In the genomic region with DNA sequence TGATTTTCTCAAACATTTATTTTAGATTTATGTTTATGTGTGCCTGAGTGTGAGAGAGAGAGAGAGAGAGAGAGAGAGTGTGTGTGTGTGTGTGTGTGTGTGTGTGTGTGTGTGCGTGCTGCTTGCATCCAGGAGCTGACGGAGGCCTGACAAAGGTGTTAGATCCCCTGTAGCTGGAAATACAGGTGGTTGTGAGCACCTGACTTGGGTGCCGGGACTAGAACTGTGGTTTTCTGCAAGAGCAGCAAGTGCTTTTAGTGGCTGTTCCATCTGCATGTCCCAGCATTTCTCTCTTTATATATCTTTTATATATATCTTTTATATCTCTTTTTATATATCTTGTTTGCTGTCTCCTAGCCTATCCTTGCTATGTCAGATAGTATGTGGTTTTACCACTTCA, we compare ENCODE assay signal across 35 mouse cellular contexts.
"Had no signal": no experiment of that assay in that cellular context is flagged by ENCODE, and none has a peak within 500 bp of the region (broad histone marks: within the 10 kb centered on the region; RNA-seq: fewer than 3 reads in every experiment).

No protein-coding gene starts in this region.

- H3K4me1 ChIP-seq: heart, embryonic 10.5 days; heart, embryonic 12.5 days; heart, embryonic 13.5 days; heart, embryonic 15.5 days; hindbrain, embryonic 10.5 days; hindbrain, embryonic 12.5 days; hindbrain, embryonic 13.5 days; hindbrain, embryonic 15.5 days; intestine, embryonic 15.5 days; kidney, embryonic 15.5 days had no signal

- H3K4me2 ChIP-seq: heart, embryonic 11.5 days; heart, embryonic 12.5 days; heart, embryonic 13.5 days; heart, embryonic 15.5 days; hindbrain, embryonic 12.5 days; hindbrain, embryonic 13.5 days; hindbrain, embryonic 14.5 days; hindbrain, embryonic 15.5 days; intestine, embryonic 15.5 days; kidney, embryonic 15.5 days had no signal

- DNase-seq: heart, postnatal 10 days; heart, postnatal 14 days; heart, postnatal 36 days; heart, postnatal 4 days; kidney, adult 11 months; kidney, adult 18-20 months; kidney, adult 2 months; kidney, adult 8-10 months; kidney, adult 9 months; kidney, postnatal 10 days; kidney, postnatal 14 days; kidney, postnatal 25 days; kidney, postnatal 36 days; kidney, postnatal 4 days; layer of hippocampus, adult 9-11 months; layer of hippocampus, postnatal 36 days had no signal

- H3K27ac ChIP-seq: heart, embryonic 10.5 days; heart, embryonic 13.5 days; heart, embryonic 15.5 days; hindbrain, embryonic 10.5 days; hindbrain, embryonic 12.5 days; hindbrain, embryonic 13.5 days; hindbrain, embryonic 14.5 days; hindbrain, embryonic 15.5 days; hindbrain, postnatal 0 days; intestine, embryonic 15.5 days; kidney, embryonic 15.5 days; kidney, postnatal 0 days; layer of hippocampus, adult 2 months had no signal

- H3K27me3 ChIP-seq: heart, embryonic 12.5 days; heart, embryonic 13.5 days; heart, embryonic 15.5 days; hindbrain, embryonic 12.5 days; hindbrain, embryonic 13.5 days; hindbrain, embryonic 15.5 days; intestine, embryonic 15.5 days; kidney, embryonic 15.5 days had no signal

- H3K9me3 ChIP-seq: heart, embryonic 10.5 days; heart, embryonic 12.5 days; heart, embryonic 15.5 days; hindbrain, embryonic 12.5 days; hindbrain, embryonic 13.5 days; hindbrain, embryonic 15.5 days; intestine, embryonic 15.5 days; kidney, embryonic 15.5 days had no signal

- H3K4me3 ChIP-seq: heart, embryonic 10.5 days; heart, embryonic 12.5 days; heart, embryonic 13.5 days; heart, embryonic 15.5 days; hindbrain, embryonic 10.5 days; hindbrain, embryonic 12.5 days; hindbrain, embryonic 13.5 days; hindbrain, embryonic 15.5 days; intestine, embryonic 15.5 days; kidney, embryonic 15.5 days; layer of hippocampus, adult 2 months had no signal

- ATAC-seq: hindbrain, embryonic 16.5 days; hindbrain, postnatal 0 days; inflammation-experienced regulatory T-cells, adult 6 months; intestine, embryonic 15.5 days; intestine, embryonic 16.5 days; intestine, postnatal 0 days had no signal

- H3K9ac ChIP-seq: heart, embryonic 12.5 days; heart, embryonic 13.5 days; heart, embryonic 15.5 days; hindbrain, embryonic 12.5 days; hindbrain, embryonic 13.5 days; hindbrain, embryonic 14.5 days; hindbrain, embryonic 15.5 days; intestine, embryonic 15.5 days; kidney, embryonic 15.5 days had no signal
